Mouse (Mus musculus) lung, embryonic 14.5 days (tissue): ENCODE results near the gene Med25. TPM values are rescaled to one million over a fixed set of nuclear protein-coding genes. Genes with fewer than 3 reads are reported as not detected.

Experiments used
- ATAC-seq: fragments of 200-750 bp; cut with Nextera tagmentation; 2 replicates; pipeline ENCODE4 v1.8.0; 2017; ENCODE audit warnings: mild to moderate bottlenecking, moderate TSS enrichment, moderate library complexity; ENCODE audit not compliant: insufficient read depth
- DNase-seq: peaks from one replicate; pipeline ENCODE4 v3.0.0-alpha.2; 2015
- H3K27ac ChIP-seq: fragments of 300-500 bp; sonication (generic); 2 replicates; pipeline ENCODE4 v1.5.1; 2014; ENCODE audit warnings: low read depth, mild to moderate bottlenecking, moderate library complexity
- H3K27me3 ChIP-seq: fragments of 300-500 bp; sonication (generic); 2 replicates; pipeline ENCODE4 v1.6.1; 2014; ENCODE audit warnings: low read length, control low read depth; ENCODE audit not compliant: insufficient read depth
- H3K36me3 ChIP-seq: fragments of 300-500 bp; sonication (generic); 2 replicates; pipeline ENCODE4 v1.6.1; 2014; ENCODE audit warnings: control low read depth; ENCODE audit not compliant: insufficient read depth
- H3K4me1 ChIP-seq: fragments of 300-500 bp; sonication (generic); 2 replicates; pipeline ENCODE4 v1.6.1; 2014; ENCODE audit warnings: antibody characterized with exemption, control low read depth; ENCODE audit not compliant: insufficient read depth
- H3K4me2 ChIP-seq: fragments of 300-500 bp; sonication (generic); 2 replicates; pipeline ENCODE4 v1.6.1; 2014; ENCODE audit warnings: mild to moderate bottlenecking
- H3K4me3 ChIP-seq: fragments of 300-500 bp; sonication (generic); 2 replicates; pipeline ENCODE4 v1.5.1; 2014; ENCODE audit warnings: low read depth, low read length
- H3K9ac ChIP-seq: fragments of 300-500 bp; sonication (generic); 2 replicates; pipeline ENCODE4 v1.6.1; 2014
- H3K9me3 ChIP-seq: fragments of 300-500 bp; sonication (generic); 2 replicates; pipeline ENCODE4 v1.6.1; 2016; ENCODE audit warnings: low read depth, low read length, control low read depth
- CTCF ChIP-seq: IDR thresholded peaks from 2 replicates; pipeline ENCODE4 v1.5.1; 2016; ENCODE audit warnings: antibody characterized with exemption, low read depth
- WGBS: fragments of 180-500 bp; shearing (Covaris S2); extraction: QIAGEN DNeasy Blood & Tissue Kit; methylation state at CpG from one replicate; pipeline ENCODE4 v1.1.7; 2014; 5-methylcytosine and 5-hydroxymethylcytosine counted together
- polyA plus RNA-seq: library from polyadenylated mRNA; unstranded; fragments of >200 nt; fragmentation: Nextera tagmentation; extraction: Ambion mirVana; gene quantifications from 2 replicates; pipeline ENCODE4 v1.2.1, GENCODE M21; 2014

Gene Med25
- polyA plus RNA-seq, 1 experiment from 2014 or later = 79.5 TPM

GRCm38 (mm10) chr7:44868465-44868864, 24.0 kb downstream of the Med25 start:
- no peak for TF ChIP-seq CTCF
- peak overlapping the region; percentile 99 for H3K9ac ChIP-seq
- no peaks in the 10 kb centered on the region for H3K9me3 ChIP-seq
- H3K27ac ChIP-seq = peak overlapping the region; percentile 100
- ATAC-seq (no peak), DNase-seq (peak; percentile 66)
- H3K4me3 ChIP-seq = peak overlapping the region; percentile 99
- H3K4me1 ChIP-seq = peaks cover 27% of the 10 kb centered on the region
- peak overlapping the region; percentile 68 for H3K4me2 ChIP-seq
- no peaks in the 10 kb centered on the region for H3K27me3 ChIP-seq
- WGBS = 3% methylated on average over 16 of the region's 16 CpGs
- peaks cover 31% of the 10 kb centered on the region for H3K36me3 ChIP-seq

DNA sequence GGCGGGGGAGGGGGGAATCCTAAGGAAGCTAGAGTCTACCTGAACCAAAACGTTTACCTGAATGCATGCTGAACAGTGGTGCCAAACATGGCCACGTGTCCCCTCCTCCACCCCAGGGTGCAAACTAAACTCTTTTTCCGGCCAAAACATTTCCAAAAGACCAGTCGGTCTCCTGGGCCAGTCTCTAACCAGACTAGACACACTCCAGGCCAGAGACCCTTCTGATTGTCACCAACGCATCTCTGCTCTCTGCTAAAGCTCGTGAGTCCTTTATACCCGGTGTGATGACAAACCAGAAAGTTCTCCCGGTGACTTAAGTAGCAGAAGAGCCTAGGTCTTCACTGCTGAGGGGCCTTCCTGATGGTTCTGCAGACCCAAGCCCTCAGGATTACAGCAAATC, 24.7 kb downstream of the Med25 start:
- ATAC-seq = no peak
- WGBS = 21% methylated on average over 9 of the region's 9 CpGs
- Histone ChIP-seq H3K27me3 (no peaks in the 10 kb centered on the region), H3K9me3 (no peaks in the 10 kb centered on the region), H3K4me2 (peak overlapping the region; percentile 68), H3K4me3 (peak overlapping the region; percentile 99), H3K36me3 (peaks cover 38% of the 10 kb centered on the region), H3K27ac (peak overlapping the region; percentile 46; the same call in 1 of the 2 replicates), H3K9ac (peak overlapping the region; percentile 99), H3K4me1 (peaks cover 27% of the 10 kb centered on the region)
- no peak for TF ChIP-seq CTCF
- no peak for DNase-seq

DNA sequence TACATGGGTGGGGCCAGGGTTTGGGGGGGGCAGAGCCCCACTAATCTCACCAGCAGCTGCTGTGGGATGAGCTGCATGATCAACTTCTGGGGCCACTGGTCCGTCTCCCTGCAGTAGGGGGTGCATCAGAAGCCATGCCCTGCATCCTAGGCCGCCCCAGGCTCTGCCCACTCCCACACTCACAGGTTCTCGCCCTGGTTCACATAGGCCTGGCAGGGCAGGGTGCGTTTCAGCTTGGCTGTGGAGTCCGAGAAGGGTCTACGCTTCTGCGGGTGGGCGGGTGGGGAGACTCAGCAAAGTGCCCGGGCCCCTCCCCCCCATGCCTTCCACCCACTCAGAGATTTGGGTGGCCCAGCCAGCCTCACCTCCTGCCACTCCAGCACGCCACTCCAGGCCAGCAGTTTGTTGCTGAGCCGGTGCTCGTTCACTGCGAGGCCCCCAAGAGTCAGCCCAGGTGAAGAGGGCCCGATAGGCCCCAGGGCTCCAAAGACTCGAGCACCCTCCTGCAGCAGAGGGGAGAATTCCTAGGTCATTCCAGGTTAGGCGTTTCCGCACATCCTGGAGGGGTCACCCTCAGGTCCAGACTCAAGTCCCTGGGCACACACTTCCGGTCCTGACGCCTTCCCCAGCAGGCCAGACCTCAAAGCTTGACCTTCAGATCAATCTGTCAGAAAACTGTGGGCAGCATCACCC, 25.4 kb downstream of the Med25 start:
- H3K9ac ChIP-seq = peak overlapping the region; percentile 99
- H3K27me3 ChIP-seq = no peaks in the 10 kb centered on the region
- 42% methylated on average over 16 of the region's 19 CpGs for WGBS
- peak overlapping the region; percentile 78; the same call in 1 of the 2 replicates for H3K27ac ChIP-seq
- peaks cover 27% of the 10 kb centered on the region for H3K4me1 ChIP-seq
- peaks cover 44% of the 10 kb centered on the region for H3K36me3 ChIP-seq
- DNase-seq (no peak), ATAC-seq (no peak)
- TF ChIP-seq CTCF = no peak
- H3K4me3 ChIP-seq = peak overlapping the region; percentile 99
- no peaks in the 10 kb centered on the region for H3K9me3 ChIP-seq
- H3K4me2 ChIP-seq = peak overlapping the region; percentile 68

DNA sequence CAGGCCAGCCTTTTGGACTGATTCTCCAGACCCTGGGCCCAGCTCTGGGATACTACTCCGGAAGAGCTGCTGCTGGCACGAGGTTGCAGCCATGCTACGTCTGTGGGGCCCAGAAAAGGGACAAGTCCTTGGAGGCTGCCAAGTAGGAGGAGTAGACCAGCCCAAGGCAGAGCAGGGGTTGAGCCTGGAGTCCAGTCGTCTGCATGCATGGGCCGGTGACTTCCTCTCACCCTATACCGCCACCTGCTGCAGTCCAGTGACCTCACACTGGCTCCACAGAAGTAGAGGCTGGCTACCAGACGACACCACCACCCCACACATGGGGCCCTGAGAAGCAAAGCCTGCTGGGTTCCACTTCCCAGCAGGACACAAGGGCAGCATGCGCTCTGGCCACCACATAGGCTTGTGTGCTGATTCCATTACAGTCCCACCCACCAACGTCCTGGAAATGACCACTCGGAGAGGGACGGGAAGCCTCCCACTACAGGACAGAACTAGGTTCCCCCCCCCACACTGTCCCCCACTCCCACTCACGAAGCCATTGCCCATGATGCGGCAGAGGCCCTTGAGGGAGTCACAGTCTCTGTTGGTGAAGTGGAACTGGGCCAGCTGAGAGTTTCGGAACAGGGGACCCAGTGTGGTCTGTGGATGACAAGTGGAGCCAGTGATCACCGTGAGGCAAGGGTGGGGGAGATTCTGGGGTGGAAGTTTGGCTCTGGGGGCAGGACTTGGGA, 26.1 kb downstream of the Med25 start:
- peak; percentile 37 for TF ChIP-seq CTCF
- H3K4me1 ChIP-seq = peaks cover 27% of the 10 kb centered on the region
- peaks cover 52% of the 10 kb centered on the region for H3K36me3 ChIP-seq
- peak; percentile 89 for DNase-seq
- H3K27me3 ChIP-seq = no peaks in the 10 kb centered on the region
- H3K9me3 ChIP-seq = no peaks in the 10 kb centered on the region
- H3K4me2 ChIP-seq = peak overlapping the region; percentile 68
- H3K4me3 ChIP-seq = peak overlapping the region; percentile 99
- H3K9ac ChIP-seq = peak overlapping the region; percentile 99
- H3K27ac ChIP-seq = peak overlapping the region; percentile 78
- ATAC-seq = peak; percentile 11; the same call in 1 of the 2 replicates
- WGBS = 40% methylated on average over 15 of the region's 15 CpGs

DNA sequence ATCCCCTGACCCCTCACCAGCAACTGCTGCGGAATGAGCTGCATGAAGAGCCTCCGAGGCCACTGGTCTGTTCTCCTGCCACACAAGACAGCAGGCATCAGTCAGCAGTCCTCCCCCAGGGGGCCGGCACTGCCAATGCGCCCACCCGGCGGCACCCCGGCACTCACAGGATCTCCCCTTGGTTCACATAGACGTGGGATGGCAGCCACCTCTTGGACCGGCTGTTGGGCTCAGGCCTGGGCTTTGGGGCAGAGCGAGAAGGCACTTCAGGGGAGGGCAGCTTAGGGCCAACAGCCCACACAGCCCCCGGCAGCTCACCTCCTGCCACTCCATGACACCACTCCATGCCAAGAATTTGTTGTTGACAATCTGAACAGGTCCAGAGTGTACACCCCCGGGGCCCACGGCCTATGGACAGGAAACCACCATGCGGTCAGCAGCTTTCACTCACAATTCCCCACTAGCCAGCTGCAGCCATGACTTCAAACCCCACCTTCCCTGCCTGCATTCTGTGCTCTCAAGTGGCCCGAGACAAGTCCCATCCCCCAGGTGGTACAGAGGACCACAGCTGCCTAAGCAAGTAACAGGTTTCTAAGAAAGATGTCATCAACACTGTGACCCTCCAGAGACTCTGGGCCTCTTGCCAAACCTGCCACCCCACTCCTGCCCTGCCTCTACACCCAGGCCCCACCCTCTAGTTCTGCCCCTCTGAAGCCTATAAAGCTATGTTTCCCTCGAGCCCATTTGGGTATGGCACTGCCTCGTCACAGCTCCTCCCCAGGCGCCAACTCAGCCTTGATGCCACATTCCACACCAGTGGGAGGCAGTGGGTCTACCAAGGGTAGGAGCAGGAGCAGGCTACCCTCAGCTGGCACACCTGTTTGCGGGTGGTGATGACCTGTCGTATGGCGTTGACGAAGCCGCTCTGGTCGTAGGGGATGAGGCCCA, 27.6 kb downstream of the Med25 start:
- ATAC-seq (no peak), DNase-seq (no peak)
- H3K9me3 ChIP-seq = no peaks in the 10 kb centered on the region
- no peaks in the 10 kb centered on the region for H3K27me3 ChIP-seq
- H3K9ac ChIP-seq = no peak overlapping the region
- peak overlapping the region; percentile 78; the same call in 1 of the 2 replicates for H3K27ac ChIP-seq
- H3K4me1 ChIP-seq = peaks cover 24% of the 10 kb centered on the region
- H3K4me3 ChIP-seq = no peak overlapping the region
- peak overlapping the region; percentile 68; the same call in 1 of the 2 replicates for H3K4me2 ChIP-seq
- WGBS = 75% methylated on average over 24 of the region's 24 CpGs
- no peak for TF ChIP-seq CTCF
- peaks cover 53% of the 10 kb centered on the region for H3K36me3 ChIP-seq

DNA sequence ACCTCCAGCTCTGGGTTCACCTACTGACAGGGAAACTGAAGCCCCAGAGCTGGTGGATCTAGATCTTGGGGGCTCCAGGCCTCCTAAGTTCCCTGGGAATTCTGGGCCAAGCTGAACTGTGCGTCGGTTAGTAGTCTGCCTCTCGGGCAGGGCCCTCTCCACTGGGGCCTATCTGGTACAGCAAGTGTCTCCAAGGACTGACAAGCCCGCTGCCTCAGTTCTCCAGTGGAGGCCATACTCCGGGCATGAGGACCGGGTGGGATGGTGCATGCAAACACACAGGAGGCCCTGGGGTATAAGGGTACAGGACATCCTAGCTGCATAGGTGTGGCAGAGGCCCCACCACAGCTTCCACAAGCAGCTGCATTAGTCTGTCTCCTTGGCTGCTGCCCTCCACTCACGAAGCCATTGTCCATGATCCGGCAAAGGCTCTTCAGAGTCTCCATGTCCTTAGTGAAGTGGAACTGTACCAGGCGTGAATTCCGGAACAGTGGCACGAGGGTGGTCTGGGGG, 28.5 kb downstream of the Med25 start:
- no peak for TF ChIP-seq CTCF
- no peak overlapping the region for H3K27ac ChIP-seq
- ATAC-seq (no peak), DNase-seq (no peak)
- H3K9ac ChIP-seq = no peak overlapping the region
- H3K4me2 ChIP-seq = no peak overlapping the region
- no peak overlapping the region for H3K4me3 ChIP-seq
- 87% methylated on average over 11 of the region's 11 CpGs for WGBS
- H3K36me3 ChIP-seq = peaks cover 56% of the 10 kb centered on the region
- H3K27me3 ChIP-seq = no peaks in the 10 kb centered on the region
- no peaks in the 10 kb centered on the region for H3K9me3 ChIP-seq
- peaks cover 24% of the 10 kb centered on the region for H3K4me1 ChIP-seq
